Mouse (Mus musculus) neural tube, embryonic 12.5 days (tissue): ENCODE measurements at regions not wholly inside any gene's neighbourhood (a gene's known extent, or its start where the extent isn't known, plus 50 kb on each side); places are given as distances from the start of the nearest gene placed in this dataset.

ENCODE experiments used
- ATAC-seq: fragments of 200-750 bp; cut with Nextera tagmentation; 2 replicates; pipeline ENCODE4 v1.8.0; 2017; ENCODE audit warnings: low read depth, mild to moderate bottlenecking, moderate TSS enrichment, moderate library complexity; ENCODE audit not compliant: low FRiP score
- H3K27ac ChIP-seq: fragments of 300-500 bp; sonication (generic); 2 replicates; pipeline ENCODE4 v1.5.1; 2016
- H3K27me3 ChIP-seq: fragments of 300-500 bp; sonication (generic); replicated peaks from 2 replicates; pipeline ENCODE4 v1.6.1; 2016; ENCODE audit warnings: mild to moderate bottlenecking
- H3K36me3 ChIP-seq: fragments of 300-500 bp; sonication (generic); 2 replicates; pipeline ENCODE4 v1.6.1; 2016; ENCODE audit warnings: mild to moderate bottlenecking
- H3K4me1 ChIP-seq: fragments of 300-500 bp; sonication (generic); 2 replicates; pipeline ENCODE4 v1.6.1; 2016
- H3K4me2 ChIP-seq: fragments of 300-500 bp; sonication (generic); replicated peaks from 2 replicates; pipeline ENCODE4 v1.6.1; 2016; ENCODE audit warnings: mild to moderate bottlenecking
- H3K4me3 ChIP-seq: fragments of 300-500 bp; sonication (generic); 2 replicates; pipeline ENCODE4 v1.5.1; 2016
- H3K9ac ChIP-seq: fragments of 300-500 bp; sonication (generic); 2 replicates; pipeline ENCODE4 v1.6.1; 2016; ENCODE audit warnings: mild to moderate bottlenecking
- H3K9me3 ChIP-seq: fragments of 300-500 bp; sonication (generic); 2 replicates; pipeline ENCODE4 v1.6.1; 2016; ENCODE audit warnings: mild to moderate bottlenecking
- WGBS: fragments of 180-500 bp; shearing (Covaris S2); methylation state at CpG from one replicate; pipeline ENCODE4 v1.1.7; 2016; 5-methylcytosine and 5-hydroxymethylcytosine counted together

GRCm38 (mm10) chr11:50492399-50493122 is 61.6 kb upstream of the Rufy1 start:
- no peaks in the 10 kb centered on the region for H3K36me3 ChIP-seq
- no peak overlapping the region for H3K4me3 ChIP-seq
- H3K27ac ChIP-seq, result peak overlapping the region; percentile 51
- H3K9ac ChIP-seq, result no peak overlapping the region
- H3K4me2 ChIP-seq, result no peak overlapping the region
- 22% methylated on average over 5 of the region's 5 CpGs for WGBS
- no peaks in the 10 kb centered on the region for H3K9me3 ChIP-seq
- ATAC-seq, result peak; percentile 86
- peaks cover 15% of the 10 kb centered on the region for H3K4me1 ChIP-seq
- no peaks in the 10 kb centered on the region for H3K27me3 ChIP-seq

GRCm38 (mm10) chr11:50483821-50484220 is 52.9 kb upstream of the Rufy1 start:
- Histone ChIP-seq H3K9me3 (no peaks in the 10 kb centered on the region), H3K4me3 (no peak overlapping the region), H3K4me2 (no peak overlapping the region), H3K27ac (no peak overlapping the region), H3K36me3 (no peaks in the 10 kb centered on the region), H3K4me1 (peaks cover 5% of the 10 kb centered on the region; the same call in 1 of the 2 replicates), H3K9ac (no peak overlapping the region), H3K27me3 (no peaks in the 10 kb centered on the region)
- no peak for ATAC-seq
- WGBS, result 94% methylated on average over 2 of the region's 2 CpGs

GRCm38 (mm10) chr11:50483116-50483515 is 52.2 kb upstream of the Rufy1 start:
- Histone ChIP-seq H3K27me3 (no peaks in the 10 kb centered on the region), H3K9me3 (no peaks in the 10 kb centered on the region), H3K9ac (no peak overlapping the region), H3K27ac (no peak overlapping the region), H3K4me2 (no peak overlapping the region), H3K4me1 (peaks cover 5% of the 10 kb centered on the region; the same call in 1 of the 2 replicates), H3K36me3 (no peaks in the 10 kb centered on the region), H3K4me3 (no peak overlapping the region)
- WGBS, result 86% methylated on average over 6 of the region's 6 CpGs
- ATAC-seq, result no peak

- no peak for ATAC-seq
- no peak overlapping the region for H3K9ac ChIP-seq
These were observed 51.7 kb upstream of the Rufy1 start for GRCm38 (mm10) chr11:50482607-50483006.

More at GRCm38 (mm10) chr11:50482607-50483006, 51.7 kb upstream of the Rufy1 start:
- Histone ChIP-seq H3K4me1 (peaks cover 5% of the 10 kb centered on the region), H3K4me3 (no peak overlapping the region), H3K9me3 (no peaks in the 10 kb centered on the region), H3K36me3 (no peaks in the 10 kb centered on the region), H3K27me3 (no peaks in the 10 kb centered on the region), H3K27ac (no peak overlapping the region), H3K4me2 (no peak overlapping the region)
- 20% methylated on average over 3 of the region's 3 CpGs for WGBS
